Mouse (Mus musculus) midbrain, postnatal 0 days (tissue): ENCODE measurements at regions not wholly inside any gene's neighbourhood (a gene's known extent, or its start where the extent isn't known, plus 50 kb on each side); places are given as distances from the start of the nearest gene placed in this dataset.
"Not testable (repeated sequence)": the region's sequence is repeated elsewhere in the genome, so short reads cannot be mapped to it uniquely, and the experiment has no call there.

Source experiments
- ATAC-seq: fragments of 200-750 bp; cut with Nextera tagmentation; 2 replicates; pipeline ENCODE4 v1.8.0; 2017; ENCODE audit warnings: moderate number of reproducible peaks, mild to moderate bottlenecking, moderate TSS enrichment, moderate library complexity; ENCODE audit not compliant: low FRiP score
- DNase-seq: peaks from one replicate; pipeline ENCODE4 v3.0.0-alpha.2; 2015; ENCODE audit warnings: low spot score
- H3K27ac ChIP-seq: fragments of 300-500 bp; sonication (generic); 2 replicates; pipeline ENCODE4 v1.5.1; 2014; ENCODE audit warnings: low read depth, mild to moderate bottlenecking, low read length, mixed read lengths
- H3K27me3 ChIP-seq: fragments of 300-500 bp; sonication (generic); 2 replicates; pipeline ENCODE4 v1.6.1; 2014; ENCODE audit warnings: low read length, control low read depth, mixed read lengths; ENCODE audit not compliant: insufficient read depth
- H3K36me3 ChIP-seq: fragments of 300-500 bp; sonication (generic); 2 replicates; pipeline ENCODE4 v1.6.1; 2014; ENCODE audit warnings: low read length, control low read depth, mixed read lengths; ENCODE audit not compliant: insufficient read depth
- H3K4me1 ChIP-seq: fragments of 300-500 bp; sonication (generic); 2 replicates; pipeline ENCODE4 v1.6.1; 2014; ENCODE audit warnings: mild to moderate bottlenecking, control low read depth, antibody characterized with exemption, low read length, mixed read lengths; ENCODE audit not compliant: insufficient read depth
- H3K4me2 ChIP-seq: fragments of 300-500 bp; sonication (generic); 2 replicates; pipeline ENCODE4 v1.6.1; 2014; ENCODE audit warnings: low read depth, mild to moderate bottlenecking, low read length, mixed read lengths; ENCODE audit not compliant: poor library complexity, severe bottlenecking
- H3K4me3 ChIP-seq: fragments of 300-500 bp; sonication (generic); 2 replicates; pipeline ENCODE4 v1.5.1; 2014; ENCODE audit warnings: low read depth, mild to moderate bottlenecking, low read length, moderate library complexity
- H3K9ac ChIP-seq: fragments of 300-500 bp; sonication (generic); replicated peaks from 2 replicates; pipeline ENCODE4 v1.6.1; 2014; ENCODE audit warnings: mild to moderate bottlenecking, low read length, moderate library complexity, mixed read lengths; ENCODE audit not compliant: poor library complexity, severe bottlenecking
- H3K9me3 ChIP-seq: fragments of 300-500 bp; sonication (generic); 2 replicates; pipeline ENCODE4 v1.6.1; 2016; ENCODE audit warnings: low read length, control low read depth
- CTCF ChIP-seq: IDR thresholded peaks from 2 replicates; pipeline ENCODE4 v1.5.1; 2016; ENCODE audit warnings: antibody characterized with exemption, mild to moderate bottlenecking
- WGBS: fragments of 180-500 bp; shearing (Covaris S2); extraction: QIAGEN DNeasy Blood & Tissue Kit; methylation state at CpG from one replicate; pipeline ENCODE4 v1.1.7; 2014; 5-methylcytosine and 5-hydroxymethylcytosine counted together

- H3K4me1 ChIP-seq, DNase-seq, H3K9me3 ChIP-seq, H3K4me3 ChIP-seq, H3K9ac ChIP-seq, H3K27me3 ChIP-seq, ATAC-seq, H3K36me3 ChIP-seq, H3K4me2 ChIP-seq, H3K27ac ChIP-seq: not testable (repeated sequence)
- WGBS: 75% methylated on average over 1 of the region's 1 CpGs
Measured at GRCm38 (mm10) chr10:38704762-38705130, 116.8 kb downstream of the Rfpl4b start.

- Histone ChIP-seq H3K4me1 (no peaks in the 10 kb centered on the region), H3K27me3 (no peaks in the 10 kb centered on the region), H3K36me3 (no peaks in the 10 kb centered on the region), H3K4me3 (no peak overlapping the region), H3K9me3 (no peaks in the 10 kb centered on the region), H3K9ac (no peak overlapping the region), H3K4me2 (no peak overlapping the region), H3K27ac (no peak overlapping the region)
- DNase-seq (no peak), ATAC-seq (no peak)
- TF ChIP-seq CTCF: no peak
- WGBS: 82% methylated on average over 4 of the region's 4 CpGs
Measured at GRCm38 (mm10) chr10:38703954-38704761, 117.4 kb downstream of the Rfpl4b start.

GRCm38 (mm10) chr10:38677453-38677852, 144.1 kb downstream of the Rfpl4b start:
- DNase-seq (no peak), ATAC-seq (no peak)
- no peak overlapping the region for H3K27ac ChIP-seq
- H3K4me1 ChIP-seq: no peaks in the 10 kb centered on the region
- 83% methylated on average over 2 of the region's 2 CpGs for WGBS
- no peaks in the 10 kb centered on the region for H3K27me3 ChIP-seq
- no peak for TF ChIP-seq CTCF
- no peaks in the 10 kb centered on the region for H3K36me3 ChIP-seq
- H3K4me3 ChIP-seq: no peak overlapping the region
- no peaks in the 10 kb centered on the region for H3K9me3 ChIP-seq
- H3K9ac ChIP-seq: no peak overlapping the region
- H3K4me2 ChIP-seq: no peak overlapping the region

- no peak for ATAC-seq
- H3K9me3 ChIP-seq: no peaks in the 10 kb centered on the region
- no peak overlapping the region for H3K4me2 ChIP-seq
- H3K27me3 ChIP-seq: no peaks in the 10 kb centered on the region
- H3K4me1 ChIP-seq: no peaks in the 10 kb centered on the region
- H3K27ac ChIP-seq: no peak overlapping the region
- H3K4me3 ChIP-seq: no peak overlapping the region
- no peaks in the 10 kb centered on the region for H3K36me3 ChIP-seq
- TF ChIP-seq CTCF: no peak
- H3K9ac ChIP-seq: no peak overlapping the region
- DNase-seq: no peak
Measured at GRCm38 (mm10) chr10:38668610-38669009, 153.0 kb downstream of the Rfpl4b start.

GRCm38 (mm10) chr10:38667841-38668240, 153.7 kb downstream of the Rfpl4b start:
- H3K27me3 ChIP-seq: no peaks in the 10 kb centered on the region
- ATAC-seq (no peak), DNase-seq (no peak)
- no peak for TF ChIP-seq CTCF
- H3K9me3 ChIP-seq: no peaks in the 10 kb centered on the region
- H3K9ac ChIP-seq: no peak overlapping the region
- H3K27ac ChIP-seq: no peak overlapping the region
- no peak overlapping the region for H3K4me2 ChIP-seq
- H3K4me1 ChIP-seq: no peaks in the 10 kb centered on the region
- no peak overlapping the region for H3K4me3 ChIP-seq
- no peaks in the 10 kb centered on the region for H3K36me3 ChIP-seq

- no peak overlapping the region for H3K9ac ChIP-seq
- WGBS: 71% methylated on average over 1 of the region's 1 CpGs
- DNase-seq (no peak), ATAC-seq (no peak)
- TF ChIP-seq CTCF: no peak
- no peak overlapping the region for H3K4me3 ChIP-seq
- H3K27ac ChIP-seq: no peak overlapping the region
- H3K27me3 ChIP-seq: no peaks in the 10 kb centered on the region
- H3K9me3 ChIP-seq: no peaks in the 10 kb centered on the region
- H3K4me1 ChIP-seq: no peaks in the 10 kb centered on the region
- no peak overlapping the region for H3K4me2 ChIP-seq
- H3K36me3 ChIP-seq: no peaks in the 10 kb centered on the region
Measured at GRCm38 (mm10) chr10:38635695-38636094, 185.9 kb downstream of the Rfpl4b start.
